Mouse (Mus musculus) liver, embryonic 14.5 days (tissue): Measurements from ENCODE around the gene Grsf1.

Experiments used
- CTCF ChIP-seq: IDR thresholded peaks from 2 replicates; pipeline ENCODE4 v1.5.1; 2016; ENCODE audit warnings: antibody characterized with exemption, low read depth, control low read depth
- EP300 ChIP-seq: IDR thresholded peaks from 2 replicates; pipeline ENCODE4 v1.6.1; 2016; ENCODE audit warnings: antibody characterized with exemption, low read depth

DNA sequence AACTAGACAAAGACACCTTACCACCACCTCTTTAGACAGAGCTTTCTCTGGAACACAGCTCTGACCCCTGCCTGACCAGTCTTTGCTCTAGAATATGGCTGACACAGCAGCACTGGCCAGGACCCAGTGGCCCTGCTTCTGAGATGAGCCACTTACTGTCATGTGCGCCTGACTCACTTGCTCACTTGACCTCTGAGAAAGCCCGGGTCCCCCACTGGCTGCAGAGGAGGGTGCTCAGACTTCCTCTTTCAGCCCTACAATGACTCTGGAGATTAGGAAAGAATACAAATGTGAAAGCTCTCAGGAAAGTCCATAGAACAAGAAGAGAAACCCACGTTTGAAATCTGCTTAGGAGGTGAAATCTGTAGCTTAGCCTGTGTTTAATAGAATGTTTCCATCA is 45.1 kb downstream of the Grsf1 start:
- TF ChIP-seq CTCF (no peak), EP300 (no peak)
